Mouse (Mus musculus) neural tube, embryonic 15.5 days (tissue): ENCODE data around the gene 5330417C22Rik. TPM values are rescaled to one million over a fixed set of nuclear protein-coding genes. Genes with fewer than 3 reads are reported as not detected.

Experiments
- ATAC-seq: fragments of 200-750 bp; cut with Nextera tagmentation; 2 replicates; pipeline ENCODE4 v1.8.0; 2017; ENCODE audit warnings: mild to moderate bottlenecking, moderate TSS enrichment, moderate library complexity; ENCODE audit not compliant: low FRiP score
- H3K27ac ChIP-seq: fragments of 300-500 bp; sonication (generic); replicated peaks from 2 replicates; pipeline ENCODE4 v1.5.1; 2015; ENCODE audit warnings: mild to moderate bottlenecking, inconsistent platforms
- H3K27me3 ChIP-seq: fragments of 300-500 bp; sonication (generic); replicated peaks from 2 replicates; pipeline ENCODE4 v1.6.1; 2015; ENCODE audit warnings: inconsistent platforms
- H3K36me3 ChIP-seq: fragments of 300-500 bp; sonication (generic); 2 replicates; pipeline ENCODE4 v1.6.1; 2015; ENCODE audit warnings: inconsistent platforms
- H3K4me1 ChIP-seq: fragments of 300-500 bp; sonication (generic); 2 replicates; pipeline ENCODE4 v1.6.1; 2015; ENCODE audit warnings: inconsistent platforms
- H3K4me2 ChIP-seq: fragments of 300-500 bp; sonication (generic); 2 replicates; pipeline ENCODE4 v1.6.1; 2015; ENCODE audit warnings: inconsistent platforms, mild to moderate bottlenecking, moderate library complexity
- H3K4me3 ChIP-seq: fragments of 300-500 bp; sonication (generic); replicated peaks from 2 replicates; pipeline ENCODE4 v1.5.1; 2015; ENCODE audit warnings: mild to moderate bottlenecking, inconsistent platforms
- H3K9ac ChIP-seq: fragments of 300-500 bp; sonication (generic); replicated peaks from 2 replicates; pipeline ENCODE4 v1.6.1; 2015; ENCODE audit warnings: mild to moderate bottlenecking, inconsistent platforms
- H3K9me3 ChIP-seq: fragments of 300-500 bp; sonication (generic); replicated peaks from 2 replicates; pipeline ENCODE4 v1.6.1; 2016; ENCODE audit warnings: inconsistent platforms
- WGBS: fragments of 180-500 bp; shearing (Covaris S2); methylation state at CpG from one replicate; pipeline ENCODE4 v1.1.7; 2015; ENCODE audit warnings: mixed read lengths; 5-methylcytosine and 5-hydroxymethylcytosine counted together
- polyA plus RNA-seq: library from polyadenylated mRNA; unstranded; fragments of >200 nt; fragmentation: Nextera tagmentation; extraction: Ambion mirVana; gene quantifications from 2 replicates; pipeline ENCODE4 v1.2.1, GENCODE M21; 2015

5330417C22Rik gene
- polyA plus RNA-seq, 1 experiment from 2014 or later, result 12.1 TPM

DNA sequence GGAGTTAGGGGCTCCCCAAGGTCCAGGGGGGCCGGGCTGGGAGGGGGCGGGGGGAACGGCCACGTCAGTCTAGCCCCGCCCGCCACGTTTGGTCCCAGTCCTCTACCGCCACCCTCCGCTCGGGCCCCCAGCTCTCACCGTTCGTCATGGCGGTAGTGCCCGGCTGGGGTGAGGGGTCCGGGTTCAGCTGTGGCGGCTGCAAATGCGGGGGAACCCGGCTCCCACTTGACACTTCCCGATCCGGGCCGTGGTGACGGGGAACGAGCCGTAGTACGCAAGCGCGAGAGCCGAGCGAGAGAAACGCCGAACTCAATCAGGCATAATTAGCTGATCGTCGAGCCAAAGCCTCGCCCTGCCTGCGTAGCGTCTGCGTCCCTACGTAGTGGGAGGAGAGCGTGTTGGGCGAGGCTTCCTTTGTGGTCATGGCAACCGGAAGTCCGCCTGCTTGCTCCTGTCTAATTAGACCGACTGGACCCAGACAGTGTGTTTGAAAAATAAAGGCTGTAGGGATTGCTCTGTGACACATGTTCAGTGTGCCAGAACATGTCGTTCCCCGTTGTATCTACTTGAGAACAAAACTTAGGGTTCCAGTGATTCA is 25.9 kb upstream of the 5330417C22Rik start, which contains the start of gene Tmem167b:
TSS of gene Tmem167b (minus strand) at position 334 of the 598 bp plus-strand sequence.
- H3K4me1 ChIP-seq, result peaks cover 22% of the 10 kb centered on the region
- H3K27me3 ChIP-seq, result no peaks in the 10 kb centered on the region
- peak within 1 kb of the TSS; percentile 66 for H3K9ac ChIP-seq
- H3K4me3 ChIP-seq, result peak within 1 kb of the TSS; percentile 67
- H3K4me2 ChIP-seq, result peak within 1 kb of the TSS; percentile 89
- WGBS, result under 1% methylated on average over 45 of the region's 45 CpGs
- peak; percentile 98 for ATAC-seq
- H3K27ac ChIP-seq, result peak within 1 kb of the TSS; percentile 91
- peaks cover 31% of the 10 kb centered on the region for H3K36me3 ChIP-seq
- no peaks in the 10 kb centered on the region for H3K9me3 ChIP-seq

DNA sequence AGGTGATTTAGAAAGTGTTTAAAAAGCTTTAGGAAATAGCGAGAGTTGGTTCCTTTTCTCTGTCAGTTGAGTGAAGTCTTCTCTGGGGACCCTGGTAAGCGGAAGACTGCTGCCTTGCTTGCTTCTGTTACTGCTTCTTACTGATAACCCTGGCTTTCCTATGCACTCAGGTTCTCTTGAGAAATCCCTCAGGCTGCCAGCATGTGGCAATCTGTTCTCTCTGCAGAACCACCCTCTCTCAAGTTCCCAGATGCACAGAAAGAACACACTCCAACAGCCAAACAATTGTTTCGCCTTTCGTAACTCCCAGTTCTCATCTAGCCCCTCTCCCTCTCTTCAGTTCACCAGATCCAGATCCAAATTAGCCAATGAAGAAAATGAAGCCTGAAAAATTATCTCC is 21.6 kb upstream of the 5330417C22Rik start:
- no peak overlapping the region for H3K27ac ChIP-seq
- H3K27me3 ChIP-seq, result no peaks in the 10 kb centered on the region
- peaks cover 24% of the 10 kb centered on the region for H3K4me1 ChIP-seq
- H3K4me2 ChIP-seq, result no peak overlapping the region
- ATAC-seq, result no peak
- H3K9me3 ChIP-seq, result no peaks in the 10 kb centered on the region
- H3K9ac ChIP-seq, result no peak overlapping the region
- WGBS, result 94% methylated on average over 4 of the region's 4 CpGs
- H3K36me3 ChIP-seq, result peaks cover 36% of the 10 kb centered on the region
- no peak overlapping the region for H3K4me3 ChIP-seq

DNA sequence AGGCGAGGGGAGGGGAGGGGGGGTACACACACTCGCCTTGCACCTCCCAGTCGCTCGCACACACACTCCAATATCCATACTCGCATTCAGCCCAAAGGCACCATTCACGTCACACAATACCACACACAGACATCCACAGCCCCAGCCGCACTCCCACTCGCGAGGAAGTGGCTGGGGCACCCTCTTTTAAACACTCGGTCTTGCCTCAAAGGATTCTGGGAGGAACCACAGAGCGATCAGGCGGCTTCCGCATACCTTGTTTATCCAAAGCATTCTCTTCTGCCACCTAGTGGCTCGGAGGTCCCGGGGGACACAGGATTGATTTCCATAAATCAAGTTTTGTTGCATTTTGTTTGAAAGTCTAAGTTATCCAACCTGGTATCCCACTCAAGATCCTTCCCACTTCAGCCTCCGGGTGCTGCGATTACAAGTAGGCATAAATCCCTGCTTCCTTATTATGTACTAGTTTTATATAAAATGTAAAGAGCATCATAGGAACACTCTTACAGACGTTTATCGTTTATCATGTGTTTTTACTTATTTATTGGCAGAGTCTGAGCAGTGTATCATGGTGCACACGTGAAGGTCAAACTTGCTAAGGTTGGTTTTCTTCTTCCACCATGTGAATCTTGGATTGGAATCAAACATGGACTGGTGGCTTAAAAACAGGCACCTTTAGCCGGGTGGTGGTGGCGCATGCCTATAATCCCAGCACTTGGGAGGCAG is 18.4 kb upstream of the 5330417C22Rik start:
- peak overlapping the region; percentile 80 for H3K9ac ChIP-seq
- peak overlapping the region; percentile 78 for H3K4me2 ChIP-seq
- H3K27me3 ChIP-seq, result no peaks in the 10 kb centered on the region
- peak overlapping the region; percentile 93 for H3K27ac ChIP-seq
- peaks cover 29% of the 10 kb centered on the region for H3K36me3 ChIP-seq
- peaks cover 9% of the 10 kb centered on the region for H3K4me1 ChIP-seq
- WGBS, result 18% methylated on average over 22 of the region's 22 CpGs
- H3K4me3 ChIP-seq, result peak overlapping the region; percentile 61
- ATAC-seq, result peak; percentile 97
- H3K9me3 ChIP-seq, result no peaks in the 10 kb centered on the region

DNA sequence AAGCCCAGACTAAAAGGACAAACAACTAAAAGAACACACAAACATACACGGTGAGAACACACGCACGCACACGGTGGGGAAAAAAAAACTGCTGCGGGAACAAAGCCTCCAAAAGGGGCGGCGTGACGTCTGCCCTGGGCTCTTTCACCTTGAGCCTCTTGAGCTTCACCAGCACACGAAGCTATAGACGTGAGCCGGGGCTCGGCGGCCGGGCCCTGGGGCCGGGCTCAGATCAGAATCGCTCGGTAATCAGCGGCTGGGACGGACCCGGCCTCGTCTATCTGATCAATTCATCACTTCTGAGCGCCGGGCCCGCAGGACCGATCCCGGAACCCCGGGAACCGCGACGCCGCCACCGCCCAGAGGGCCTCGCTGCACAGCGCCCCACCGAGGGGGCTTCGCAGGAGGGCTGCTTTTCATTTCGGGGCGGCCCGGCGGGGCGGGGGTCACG is 17.8 kb upstream of the 5330417C22Rik start:
- Histone ChIP-seq H3K9ac (peak overlapping the region; percentile 80), H3K9me3 (no peaks in the 10 kb centered on the region), H3K4me3 (peak overlapping the region; percentile 61), H3K4me2 (peak overlapping the region; percentile 78), H3K27ac (peak overlapping the region; percentile 93), H3K36me3 (peaks cover 23% of the 10 kb centered on the region), H3K27me3 (no peaks in the 10 kb centered on the region), H3K4me1 (peaks cover 9% of the 10 kb centered on the region)
- ATAC-seq, result peak; percentile 78
- WGBS, result under 1% methylated on average over 42 of the region's 42 CpGs

- peaks cover 6% of the 10 kb centered on the region for H3K4me1 ChIP-seq
- no peak for ATAC-seq
- no peak overlapping the region for H3K4me2 ChIP-seq
- H3K27me3 ChIP-seq, result no peaks in the 10 kb centered on the region; the same call in 1 of the 2 replicates
- no peak overlapping the region for H3K27ac ChIP-seq
- WGBS, result 87% methylated on average over 11 of the region's 11 CpGs
- no peaks in the 10 kb centered on the region for H3K36me3 ChIP-seq
- H3K9ac ChIP-seq, result no peak overlapping the region
- H3K4me3 ChIP-seq, result no peak overlapping the region
- no peaks in the 10 kb centered on the region for H3K9me3 ChIP-seq
Measured at GRCm38 (mm10) chr3:108542299-108542698, 6.0 kb upstream of the 5330417C22Rik start.

GRCm38 (mm10) chr3:108537303-108537702 is 967 bp upstream of the 5330417C22Rik start:
- H3K9ac ChIP-seq, result peak overlapping the region; percentile 36; the same call in 1 of the 2 replicates

DNA sequence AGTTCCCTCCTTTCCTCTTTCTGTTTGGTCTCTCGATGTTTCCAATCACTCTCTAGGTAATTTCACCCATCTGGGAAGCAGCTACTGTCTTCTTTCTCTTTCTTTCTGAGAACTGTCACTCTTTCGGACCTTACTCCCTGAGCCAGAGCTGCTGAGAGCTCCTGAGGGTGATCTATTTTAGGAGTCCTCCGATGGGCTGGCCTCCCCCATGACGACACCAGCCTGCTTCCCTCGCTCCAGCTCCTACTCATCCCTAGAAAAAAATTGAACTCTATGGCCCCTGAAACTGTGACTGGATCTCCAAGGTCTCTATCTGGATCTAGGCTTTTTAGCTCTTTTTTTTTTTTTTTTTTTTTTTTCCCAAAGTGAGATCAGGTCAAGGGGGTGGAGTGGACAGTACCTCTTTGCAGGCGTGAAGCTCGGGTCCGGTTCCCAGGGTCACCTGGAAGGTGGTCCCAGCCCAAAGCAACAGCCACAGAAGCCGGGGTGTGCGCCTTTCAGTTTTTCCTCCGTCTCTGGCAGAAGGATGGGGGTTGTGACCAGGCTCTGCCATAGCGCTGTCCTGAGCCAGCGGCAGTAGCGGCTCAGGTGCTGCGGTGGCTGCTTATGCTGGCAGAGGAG is 330 bp downstream of the 5330417C22Rik start:
- 6% methylated on average over 15 of the region's 15 CpGs for WGBS
- H3K36me3 ChIP-seq, result no peaks in the 10 kb centered on the region
- H3K9ac ChIP-seq, result peak overlapping the region; percentile 44; the same call in 1 of the 2 replicates
- H3K4me1 ChIP-seq, result peaks cover 20% of the 10 kb centered on the region
- peak overlapping the region; percentile 81 for H3K27ac ChIP-seq
- ATAC-seq, result 0 out of 2 replicates have a peak, but pooled peaks have one; percentile 21
- peak overlapping the region; percentile 49 for H3K4me3 ChIP-seq
- H3K4me2 ChIP-seq, result peak overlapping the region; percentile 80
- no peaks in the 10 kb centered on the region; the same call in 1 of the 2 replicates for H3K27me3 ChIP-seq
- H3K9me3 ChIP-seq, result no peaks in the 10 kb centered on the region

More at GRCm38 (mm10) chr3:108537303-108537702, 967 bp upstream of the 5330417C22Rik start:
- Histone ChIP-seq H3K27me3 (no peaks in the 10 kb centered on the region; the same call in 1 of the 2 replicates), H3K4me2 (peak overlapping the region; percentile 80), H3K27ac (peak overlapping the region; percentile 78), H3K4me3 (peak overlapping the region; percentile 49), H3K9me3 (no peaks in the 10 kb centered on the region), H3K4me1 (peaks cover 20% of the 10 kb centered on the region), H3K36me3 (no peaks in the 10 kb centered on the region)
- ATAC-seq, result no peak
- WGBS, result 6% methylated on average over 17 of the region's 17 CpGs

GRCm38 (mm10) chr3:108533951-108534350 is 2.4 kb downstream of the 5330417C22Rik start, which contains the start of gene 1700013F07Rik:
Gene 1700013F07Rik, plus strand, starts transcription at chr3:108534150.
- H3K27ac ChIP-seq, result no peak within 1 kb of the TSS
- no peak within 1 kb of the TSS for H3K4me2 ChIP-seq
- H3K9me3 ChIP-seq, result no peaks in the 10 kb centered on the region
- WGBS, result 92% methylated on average over 6 of the region's 6 CpGs
- H3K27me3 ChIP-seq, result no peaks in the 10 kb centered on the region; the same call in 1 of the 2 replicates
- no peak within 1 kb of the TSS for H3K4me3 ChIP-seq
- peaks cover 20% of the 10 kb centered on the region for H3K4me1 ChIP-seq
- ATAC-seq, result no peak
- no peak within 1 kb of the TSS for H3K9ac ChIP-seq
- H3K36me3 ChIP-seq, result no peaks in the 10 kb centered on the region

DNA sequence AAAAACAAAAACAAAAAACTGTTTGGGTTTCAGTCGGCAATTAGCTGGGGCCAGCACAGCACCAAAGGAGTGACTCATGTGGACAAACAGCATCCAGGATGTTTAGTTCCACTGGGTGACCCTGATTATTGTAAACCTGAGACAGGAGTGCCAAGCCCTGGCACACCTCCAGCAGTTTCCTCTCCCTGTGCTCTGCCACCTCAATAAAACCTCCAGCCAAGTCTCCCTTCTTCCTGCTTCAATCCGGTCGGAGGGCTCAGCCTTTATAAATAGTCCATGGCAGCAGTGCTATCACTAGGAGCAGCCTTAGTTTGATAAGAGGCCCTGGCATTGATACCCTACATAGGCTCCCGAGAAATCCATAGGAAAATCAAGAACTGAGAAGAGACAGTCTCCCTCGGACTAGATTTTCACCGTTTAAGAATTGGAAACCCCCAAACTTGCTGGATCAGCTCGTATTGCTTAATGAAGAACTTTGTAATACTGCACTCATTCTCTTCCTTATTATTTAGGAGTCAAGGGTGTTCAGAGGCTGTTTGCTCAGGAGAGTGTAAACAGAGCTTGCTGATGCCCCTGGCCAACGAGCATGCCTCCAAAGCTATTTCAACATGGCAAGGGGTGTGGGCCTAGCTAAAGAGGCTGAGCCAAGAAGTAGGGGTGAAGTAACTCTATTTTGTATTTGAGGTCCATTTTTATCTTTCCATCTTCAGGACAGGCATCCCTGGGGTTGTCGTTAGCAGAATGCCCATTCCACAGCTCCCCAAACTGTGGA is 3.0 kb downstream of the 5330417C22Rik start:
- H3K4me1 ChIP-seq, result peaks cover 20% of the 10 kb centered on the region
- H3K9me3 ChIP-seq, result no peaks in the 10 kb centered on the region
- no peak overlapping the region for H3K4me3 ChIP-seq
- no peak overlapping the region for H3K27ac ChIP-seq
- H3K4me2 ChIP-seq, result no peak overlapping the region
- H3K27me3 ChIP-seq, result no peaks in the 10 kb centered on the region; the same call in 1 of the 2 replicates
- ATAC-seq, result no peak
- WGBS, result 67% methylated on average over 9 of the region's 9 CpGs
- no peak overlapping the region for H3K9ac ChIP-seq
- no peaks in the 10 kb centered on the region for H3K36me3 ChIP-seq

DNA sequence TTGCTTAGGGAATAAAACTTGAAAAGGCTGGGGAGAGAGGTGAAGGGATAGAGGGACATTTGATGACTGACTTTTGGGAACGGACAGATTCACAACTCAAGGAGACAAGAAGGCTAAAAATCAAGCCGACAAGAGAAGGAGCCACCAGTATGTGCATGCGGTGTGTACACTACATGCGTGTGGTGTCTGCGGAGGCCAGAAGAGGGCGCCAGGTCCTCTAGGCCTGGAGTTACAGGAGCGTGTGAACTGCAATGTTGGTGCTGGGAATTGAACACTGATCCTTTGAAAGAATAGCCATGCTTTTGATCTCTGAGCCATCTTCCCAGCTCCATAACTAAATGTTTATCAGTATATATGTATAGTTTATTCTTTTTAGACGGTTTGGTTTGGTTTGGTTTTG is 7.8 kb downstream of the 5330417C22Rik start:
- H3K4me1 ChIP-seq, result peaks cover 6% of the 10 kb centered on the region
- H3K9me3 ChIP-seq, result no peaks in the 10 kb centered on the region
- H3K4me2 ChIP-seq, result no peak overlapping the region
- H3K27ac ChIP-seq, result no peak overlapping the region
- no peak overlapping the region for H3K9ac ChIP-seq
- no peak for ATAC-seq
- no peak overlapping the region for H3K4me3 ChIP-seq
- WGBS, result 94% methylated on average over 8 of the region's 8 CpGs
- H3K27me3 ChIP-seq, result no peaks in the 10 kb centered on the region
- no peaks in the 10 kb centered on the region for H3K36me3 ChIP-seq

DNA sequence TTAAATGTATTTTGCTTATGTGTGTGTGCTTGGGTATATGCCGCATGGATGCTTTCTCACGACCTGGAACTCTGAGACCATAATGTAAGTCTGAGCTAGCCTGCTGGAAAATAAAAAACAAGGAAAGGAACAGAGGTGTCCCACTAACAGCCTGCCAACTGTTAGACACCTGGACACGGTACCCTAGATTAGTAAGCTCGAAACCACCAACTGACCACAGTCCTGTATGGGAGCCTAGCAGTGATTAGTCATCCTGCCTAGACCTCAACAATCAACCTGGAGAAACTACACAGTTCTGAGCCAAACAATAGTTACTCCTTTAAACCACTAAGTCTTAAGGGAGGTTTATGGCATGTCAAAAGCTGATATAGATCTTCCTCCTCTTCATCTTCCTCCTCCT is 12.9 kb downstream of the 5330417C22Rik start:
- no peaks in the 10 kb centered on the region for H3K4me1 ChIP-seq
- H3K9me3 ChIP-seq, result no peaks in the 10 kb centered on the region
- no peaks in the 10 kb centered on the region for H3K27me3 ChIP-seq
- H3K4me2 ChIP-seq, result no peak overlapping the region
- no peak overlapping the region for H3K9ac ChIP-seq
- H3K27ac ChIP-seq, result no peak overlapping the region
- no peaks in the 10 kb centered on the region for H3K36me3 ChIP-seq
- no peak overlapping the region for H3K4me3 ChIP-seq
- WGBS, result 91% methylated on average over 4 of the region's 4 CpGs
- ATAC-seq, result no peak
